Mouse (Mus musculus) liver, adult (tissue): ENCODE data around the gene Frmpd4.

Experiments used
- GATA4 ChIP-seq: IDR thresholded peaks from 2 replicates; pipeline ENCODE4 v1.6.1; 2014; ENCODE audit warnings: mild to moderate bottlenecking, low read length; ENCODE audit not compliant: insufficient replicate concordance

Frmpd4 gene

GRCm38 (mm10) chrX:167491589-167492207 is 1085.3 kb downstream of the Frmpd4 start:
- TF ChIP-seq GATA4 = no peak

- TF ChIP-seq GATA4 = no peak
Measured at GRCm38 (mm10) chrX:167483409-167484177, 1093.4 kb downstream of the Frmpd4 start.

- no peak for TF ChIP-seq GATA4
Measured at GRCm38 (mm10) chrX:167477636-167478035, 1099.4 kb downstream of the Frmpd4 start.

DNA sequence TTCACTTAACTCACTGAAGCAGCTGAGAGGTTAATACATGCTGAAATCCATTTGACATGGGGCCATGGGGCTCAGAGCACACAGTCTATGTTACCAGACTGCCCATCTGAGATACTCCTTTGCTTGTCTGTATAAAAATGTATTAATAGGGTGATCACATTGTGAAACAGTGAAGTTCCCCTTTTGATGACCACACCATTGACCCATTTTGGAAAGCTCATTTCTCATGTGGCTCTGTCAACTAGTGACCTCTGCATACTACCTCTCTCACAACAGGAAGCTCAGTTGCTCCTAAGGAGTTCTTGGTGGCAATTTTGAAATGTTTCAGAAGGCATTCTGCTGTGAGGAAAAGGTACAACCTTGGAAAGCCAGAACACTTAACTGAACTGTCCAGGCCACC is 1142.1 kb downstream of the Frmpd4 start:
- no peak for TF ChIP-seq GATA4

DNA sequence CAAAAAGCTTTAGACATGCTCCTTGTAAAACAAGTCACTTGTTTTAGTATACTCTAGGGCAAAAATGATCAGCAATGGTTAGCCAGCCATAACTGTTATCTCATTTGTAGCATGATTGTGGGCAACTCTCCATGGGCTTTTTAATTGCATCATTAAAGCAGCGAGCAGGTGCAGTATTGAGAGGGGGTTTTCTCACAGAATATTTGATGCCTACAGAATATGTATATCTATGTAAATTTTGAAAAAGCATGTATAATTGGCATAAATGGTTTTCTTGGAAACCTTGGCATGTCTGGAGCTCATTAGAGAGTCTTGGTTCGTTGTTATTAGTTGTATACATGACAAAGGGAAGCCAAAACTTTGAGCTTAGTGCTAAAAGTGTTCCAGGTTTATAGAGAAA is 1143.1 kb downstream of the Frmpd4 start:
- TF ChIP-seq GATA4 = no peak
